Mouse (Mus musculus): Measurements from ENCODE around the gene Mob3a.
A peak's percentile ranks its signal among the peaks of the same experiment; 100 is the strongest.

The Mob3a gene

GRCm38 (mm10) chr10:80698605-80699004 lies 3.2 kb downstream of the Mob3a start:
- DNase-seq: no peak

- DNase-seq: no peak
Observed at GRCm38 (mm10) chr10:80697812-80698211, 4.0 kb downstream of the Mob3a start.

- DNase-seq: no peak
Observed at GRCm38 (mm10) chr10:80697393-80697787, 4.4 kb downstream of the Mob3a start.

- DNase-seq: no peak
Observed at GRCm38 (mm10) chr10:80696502-80697392, 5.0 kb downstream of the Mob3a start.

- no peak for DNase-seq
Observed at GRCm38 (mm10) chr10:80695801-80696501, 5.8 kb downstream of the Mob3a start.

- peak; percentile 78 for DNase-seq
Observed at GRCm38 (mm10) chr10:80695186-80695585, 6.6 kb downstream of the Mob3a start.

GRCm38 (mm10) chr10:80694159-80694938 lies 7.4 kb downstream of the Mob3a start:
- no peak for DNase-seq

GRCm38 (mm10) chr10:80693401-80694045 lies 8.3 kb downstream of the Mob3a start:
- DNase-seq: no peak

GRCm38 (mm10) chr10:80692249-80693165 lies 9.3 kb downstream of the Mob3a start:
- DNase-seq: no peak

- DNase-seq: peak; percentile 90
Observed at GRCm38 (mm10) chr10:80687850-80688249, 13.9 kb downstream of the Mob3a start.

GRCm38 (mm10) chr10:80686617-80687016 lies 15.2 kb downstream of the Mob3a start:
- DNase-seq: no peak

- DNase-seq: no peak
Observed at GRCm38 (mm10) chr10:80684984-80685383, 16.8 kb downstream of the Mob3a start.

- DNase-seq: peak; percentile 85
Observed at GRCm38 (mm10) chr10:80684214-80684613, 17.6 kb downstream of the Mob3a start.

GRCm38 (mm10) chr10:80683647-80684046 lies 18.1 kb downstream of the Mob3a start:
- DNase-seq: no peak

GRCm38 (mm10) chr10:80682003-80682402 lies 19.8 kb downstream of the Mob3a start:
- no peak for DNase-seq

- no peak for DNase-seq
Observed at GRCm38 (mm10) chr10:80680260-80680696, 21.5 kb downstream of the Mob3a start.

GRCm38 (mm10) chr10:80679556-80680259 lies 22.1 kb downstream of the Mob3a start:
- DNase-seq: no peak

GRCm38 (mm10) chr10:80678601-80679377 lies 23.0 kb downstream of the Mob3a start:
- DNase-seq: peak; percentile 81

GRCm38 (mm10) chr10:80677942-80678436 lies 23.8 kb downstream of the Mob3a start, which contains the start of gene Mknk2:
Gene Mknk2, minus strand, starts transcription at chr10:80678112.
- peak; percentile 99 for DNase-seq
